Mouse (Mus musculus): ENCODE results near the gene Pnmal2.

Pnmal2 gene

DNA sequence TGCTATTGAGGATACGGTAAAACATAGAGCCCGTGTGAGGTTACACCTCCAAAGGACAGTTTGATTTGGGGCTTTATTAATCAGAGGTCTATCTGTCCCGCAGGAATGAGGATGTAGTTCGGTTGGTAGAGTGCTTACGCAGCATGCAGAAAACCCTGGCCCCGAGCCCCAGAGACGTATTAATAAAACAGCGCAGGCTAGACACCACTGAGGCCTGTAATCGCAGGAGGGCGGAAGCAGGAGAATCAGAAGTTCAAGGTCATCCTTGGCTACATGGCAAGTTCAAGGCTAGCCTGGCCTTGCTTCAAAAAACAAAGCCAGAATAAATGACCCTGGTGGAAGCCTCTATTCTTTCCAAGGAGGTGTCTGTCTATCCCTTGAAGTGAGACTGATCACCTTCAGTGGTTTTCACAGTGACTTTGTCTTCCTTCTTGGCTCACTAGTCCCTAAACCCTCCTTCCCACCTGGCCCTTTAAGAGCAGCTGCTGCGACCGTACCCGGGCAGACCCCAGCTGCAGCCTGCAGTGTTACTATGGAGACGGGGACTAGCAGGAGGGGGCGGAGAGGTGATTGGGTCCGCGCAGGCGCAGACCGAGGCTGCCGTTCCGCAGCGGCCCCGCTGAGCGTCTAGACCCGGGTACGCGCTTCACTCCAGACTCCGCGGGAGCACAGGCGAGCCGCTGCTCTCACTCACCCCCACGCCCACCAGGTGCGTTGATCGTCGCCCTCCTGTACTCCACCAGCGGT, at the start of gene Pnmal2:
TSS of gene Pnmal2 (plus strand) at position 622 of the 747 bp plus-strand sequence.
- in situ Hi-C loops (cut with MboI; ENCODE audit: unreplicated experiment in 2 of 2), result loop anchor here in 1 of 2 experiments (25.0 kb wide), 1 partner anchor 1943 kb away; no protein-coding TSS in a partner anchor

DNA sequence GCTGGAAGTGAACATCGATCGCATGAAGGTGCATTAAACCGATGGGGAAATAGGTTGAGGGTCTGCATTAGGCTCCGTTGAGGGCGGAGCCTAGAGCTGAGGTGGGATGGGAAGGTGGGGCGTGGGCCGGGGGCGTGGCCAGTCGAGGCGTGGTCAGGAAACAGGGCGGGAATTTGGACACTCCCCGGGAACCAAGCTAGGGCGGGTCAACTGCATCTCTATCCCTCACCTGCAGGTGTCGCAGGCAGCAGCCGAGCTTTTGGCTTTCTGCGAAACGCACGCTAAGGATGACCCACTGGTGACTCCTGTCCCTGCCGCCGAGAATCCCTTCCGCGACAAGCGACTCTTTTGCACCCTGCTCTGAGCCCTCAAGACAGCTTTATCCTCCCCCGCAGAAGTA, 49.5 kb upstream of the Pnmal2 start:
- in situ Hi-C loops (cut with MboI; ENCODE audit: unreplicated experiment in 2 of 2), result loop anchor here in 1 of 2 experiments (10.0 kb wide), 1 partner anchor 150 kb away; no protein-coding TSS in a partner anchor

DNA sequence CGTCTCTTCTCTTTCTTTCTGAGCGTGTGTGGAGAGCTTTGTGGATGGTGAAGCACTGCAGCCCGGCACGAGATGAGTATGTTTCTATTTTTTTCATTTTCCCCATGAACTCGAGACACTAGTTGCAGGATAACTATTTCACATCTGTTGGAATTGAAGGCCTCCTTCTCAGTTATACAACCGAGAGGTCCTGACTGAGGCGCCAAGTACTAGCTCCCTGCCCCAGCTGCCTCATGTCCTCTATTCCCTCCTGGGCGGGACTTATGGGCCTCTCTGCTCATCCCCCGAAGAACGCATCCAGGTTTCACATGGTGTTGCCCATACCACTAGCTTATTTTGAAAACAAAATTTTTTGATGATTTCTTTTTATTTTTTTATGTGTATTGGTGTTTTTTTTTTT, 49.0 kb upstream of the Pnmal2 start:
- in situ Hi-C loops (cut with MboI; ENCODE audit: unreplicated experiment in 2 of 2), result loop anchor here in 1 of 2 experiments (10.0 kb wide), 1 partner anchor 151 kb away; no protein-coding TSS in a partner anchor

DNA sequence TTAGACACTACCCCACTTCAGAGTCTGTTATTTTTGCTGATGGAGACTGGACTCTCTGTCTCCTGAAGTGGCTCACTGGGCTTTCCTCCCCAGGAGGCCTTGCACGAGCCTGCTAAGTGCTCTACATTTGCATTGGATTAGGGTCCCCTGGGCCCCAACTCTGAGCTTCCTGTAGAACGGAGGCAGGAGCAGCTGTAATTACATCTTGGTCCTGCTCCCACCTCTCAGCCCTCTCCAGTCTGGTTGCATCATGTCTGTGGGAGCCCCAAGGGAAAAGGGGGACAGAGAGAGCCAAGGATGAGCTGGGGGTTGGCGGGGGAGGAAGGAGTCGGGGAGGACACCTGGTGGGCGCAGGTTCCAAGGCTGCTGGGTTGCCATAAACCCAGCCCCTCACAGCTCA, 44.0 kb upstream of the Pnmal2 start:
- in situ Hi-C loops (cut with MboI; ENCODE audit: unreplicated experiment in 2 of 2), result loop anchor here in 1 of 2 experiments (10.0 kb wide), 1 partner anchor 276 kb away; no protein-coding TSS in a partner anchor

DNA sequence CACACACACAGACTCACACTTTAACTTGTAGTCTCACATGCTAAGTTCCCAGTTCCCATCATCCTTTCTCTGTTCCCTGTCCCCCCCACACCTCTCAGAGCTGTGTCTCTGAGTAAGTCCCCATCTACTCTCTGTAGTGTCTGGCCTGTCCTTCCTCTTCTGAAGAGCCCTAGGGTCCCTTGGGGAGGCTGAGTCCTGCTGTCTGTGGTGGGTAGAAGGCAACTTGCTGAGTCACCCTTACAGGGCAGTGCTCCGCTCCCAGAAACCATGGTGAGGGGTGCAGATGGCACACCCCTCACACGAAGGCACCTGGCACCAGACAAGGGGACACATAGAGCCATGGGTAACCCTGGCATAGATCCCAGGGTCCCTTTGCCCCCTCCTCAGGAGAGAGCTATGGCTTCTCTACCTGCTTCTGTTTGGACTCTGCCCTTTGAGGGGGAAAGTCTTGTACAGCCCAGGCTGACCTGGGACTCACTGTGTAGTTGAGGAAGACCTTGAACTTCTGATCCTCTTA, 41.0 kb upstream of the Pnmal2 start:
- in situ Hi-C loops (cut with MboI; ENCODE audit: unreplicated experiment in 2 of 2), result loop anchor here in 1 of 2 experiments (10.0 kb wide), 1 partner anchor 279 kb away; no protein-coding TSS in a partner anchor

DNA sequence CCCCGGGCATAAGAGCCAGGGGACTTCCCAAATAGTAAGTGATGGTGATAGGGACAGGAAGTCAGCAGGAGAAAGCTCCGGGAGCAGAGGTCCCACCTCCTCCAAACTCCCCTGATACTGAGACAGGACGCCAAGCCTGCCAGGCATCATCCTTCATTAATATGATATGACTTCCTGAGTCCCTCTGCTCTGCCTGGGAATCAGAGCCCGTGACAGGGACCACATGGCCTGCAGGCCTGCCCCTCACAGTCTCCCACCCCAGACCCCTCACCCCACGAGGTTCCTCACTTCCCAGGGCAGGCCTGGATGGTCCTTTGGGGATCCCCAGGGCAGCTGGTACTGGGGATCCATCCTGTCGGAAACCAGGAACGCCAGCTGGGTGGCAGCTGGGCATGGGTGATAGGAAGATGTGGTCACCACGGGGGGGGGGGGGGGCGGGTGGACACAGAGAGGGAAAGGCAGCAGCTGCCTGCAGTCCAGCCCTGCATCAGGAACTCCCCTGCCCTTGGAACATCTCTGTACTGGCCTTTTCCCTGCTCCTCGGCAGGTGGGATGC, 40.3 kb upstream of the Pnmal2 start:
- in situ Hi-C loops (cut with MboI; ENCODE audit: unreplicated experiment in 2 of 2), result loop anchor here in 1 of 2 experiments (10.0 kb wide), 1 partner anchor 279 kb away; no protein-coding TSS in a partner anchor

DNA sequence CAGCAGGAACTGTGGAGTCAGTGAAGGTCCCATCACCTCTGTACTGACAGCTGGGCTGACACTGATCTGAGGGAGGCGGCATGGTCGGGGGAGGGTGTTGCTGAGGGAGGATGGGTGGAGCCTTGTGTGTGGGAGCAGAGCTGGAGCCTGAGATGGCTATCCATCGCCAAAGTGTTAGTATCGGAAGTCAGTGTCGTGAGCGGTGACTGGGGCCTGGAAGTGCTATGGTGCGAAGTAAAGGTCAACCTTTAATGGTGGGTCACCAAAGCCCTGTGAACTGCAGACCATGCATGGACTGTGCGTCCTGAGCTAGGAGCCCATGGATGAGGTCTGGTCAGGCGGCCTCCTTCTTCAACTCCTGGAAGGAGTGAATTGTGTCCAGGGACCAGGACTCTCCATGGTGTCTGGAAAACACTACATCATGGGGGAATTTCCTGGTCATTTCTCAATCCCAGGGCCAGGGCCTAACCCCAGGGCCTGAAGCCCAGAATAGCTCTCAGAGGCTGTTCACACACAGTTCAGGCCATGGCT, 38.9 kb upstream of the Pnmal2 start:
- in situ Hi-C loops (cut with MboI; ENCODE audit: unreplicated experiment in 2 of 2), result loop anchor here in 1 of 2 experiments (5.0 to 10.0 kb wide), 2 partner anchors 78 to 281 kb away; no protein-coding TSS in a partner anchor

DNA sequence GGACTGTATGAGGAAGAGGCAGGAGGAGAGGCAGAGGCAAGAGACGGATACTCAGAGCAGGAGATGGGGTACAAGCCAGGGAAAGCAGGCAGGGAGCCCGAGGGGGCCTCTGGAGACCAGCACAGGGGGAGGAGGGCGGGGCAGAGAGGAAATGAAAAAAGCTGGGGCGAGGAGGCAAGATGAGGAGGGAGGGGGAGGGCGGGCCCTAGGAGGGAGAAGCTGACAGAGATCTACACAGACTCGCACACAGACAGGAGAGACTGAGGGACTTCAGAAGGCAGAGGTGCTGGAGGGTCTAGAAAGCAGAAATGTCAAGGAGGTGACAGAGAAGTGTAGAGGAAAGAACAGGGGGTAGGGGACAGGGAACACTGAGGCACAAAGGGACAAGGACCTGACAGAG, 38.2 kb upstream of the Pnmal2 start, which contains the start of gene Ptgir:
TSS of gene Ptgir (plus strand) at position 210 of the 400 bp plus-strand sequence.
- in situ Hi-C loops (cut with MboI; ENCODE audit: unreplicated experiment in 2 of 2), result loop anchor here in 1 of 2 experiments (5.0 to 10.0 kb wide), 2 partner anchors 79 to 281 kb away; no protein-coding TSS in a partner anchor

DNA sequence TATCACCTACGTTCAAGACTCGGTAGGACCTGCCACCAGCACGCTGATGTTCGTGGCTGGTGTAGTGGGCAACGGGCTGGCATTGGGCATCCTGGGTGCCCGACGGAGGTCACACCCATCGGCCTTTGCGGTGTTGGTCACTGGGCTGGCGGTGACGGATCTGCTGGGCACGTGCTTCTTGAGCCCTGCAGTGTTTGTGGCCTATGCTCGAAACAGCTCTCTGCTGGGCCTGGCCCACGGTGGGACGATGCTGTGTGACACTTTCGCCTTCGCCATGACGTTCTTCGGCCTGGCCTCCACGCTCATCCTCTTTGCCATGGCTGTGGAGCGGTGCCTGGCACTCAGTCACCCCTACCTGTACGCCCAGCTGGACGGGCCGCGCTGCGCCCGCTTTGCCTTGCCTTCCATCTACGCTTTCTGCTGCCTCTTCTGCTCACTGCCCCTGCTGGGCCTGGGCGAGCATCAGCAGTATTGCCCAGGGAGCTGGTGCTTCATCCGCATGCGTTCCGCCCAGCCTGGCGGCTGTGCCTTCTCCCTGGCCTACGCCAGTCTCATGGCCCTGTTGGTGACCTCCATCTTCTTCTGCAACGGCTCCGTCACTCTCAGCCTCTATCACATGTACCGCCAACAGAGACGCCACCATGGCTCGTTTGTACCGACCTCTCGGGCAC, 37.5 kb upstream of the Pnmal2 start:
- in situ Hi-C loops (cut with MboI; ENCODE audit: unreplicated experiment in 2 of 2), result loop anchor here in 1 of 2 experiments (5.0 to 10.0 kb wide), 2 partner anchors 80 to 282 kb away; no protein-coding TSS in a partner anchor

DNA sequence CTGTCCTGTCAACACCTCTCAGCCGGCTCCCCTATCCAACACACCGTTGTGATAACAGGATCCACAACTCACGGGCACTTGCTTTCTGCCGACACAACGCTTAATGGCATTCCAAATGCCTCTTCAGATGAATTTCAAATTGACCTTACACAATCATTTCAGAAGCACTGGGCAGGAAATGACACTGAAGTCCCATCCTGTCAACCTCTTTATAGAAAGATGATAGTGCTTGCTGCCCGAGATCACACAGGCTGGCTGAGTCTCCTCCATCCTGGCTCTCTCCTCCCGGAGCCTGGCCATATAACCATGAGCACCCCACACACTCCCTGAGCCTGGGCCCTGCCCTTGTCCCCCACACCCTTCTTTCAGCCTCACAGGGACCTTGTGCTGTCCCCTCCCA, 36.6 kb upstream of the Pnmal2 start:
- in situ Hi-C loops (cut with MboI; ENCODE audit: unreplicated experiment in 2 of 2), result loop anchor here in 1 of 2 experiments (5.0 to 10.0 kb wide), 2 partner anchors 81 to 283 kb away; no protein-coding TSS in a partner anchor

DNA sequence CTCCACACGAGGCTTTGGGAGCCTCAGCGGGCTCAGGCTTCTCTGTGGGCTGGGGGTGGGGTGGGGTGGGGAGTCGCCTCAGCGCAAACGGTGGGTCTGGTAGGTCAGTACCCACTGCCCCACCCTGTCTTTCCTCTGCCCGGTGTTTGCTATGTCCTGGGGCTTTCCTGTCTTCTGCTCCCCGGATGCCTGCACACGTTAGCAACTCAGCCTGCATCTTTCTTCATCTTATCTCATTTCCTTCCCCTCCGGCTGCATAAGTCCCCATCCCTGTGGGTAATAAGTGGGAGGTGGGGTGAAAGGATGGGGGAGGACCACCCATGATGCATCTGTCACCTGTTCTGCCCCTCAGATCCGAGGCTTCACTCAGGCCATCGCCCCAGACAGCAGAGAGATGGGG, 36.1 kb upstream of the Pnmal2 start:
- in situ Hi-C loops (cut with MboI; ENCODE audit: unreplicated experiment in 2 of 2), result loop anchor here in 1 of 2 experiments (5.0 to 10.0 kb wide), 2 partner anchors 81 to 284 kb away; no protein-coding TSS in a partner anchor

DNA sequence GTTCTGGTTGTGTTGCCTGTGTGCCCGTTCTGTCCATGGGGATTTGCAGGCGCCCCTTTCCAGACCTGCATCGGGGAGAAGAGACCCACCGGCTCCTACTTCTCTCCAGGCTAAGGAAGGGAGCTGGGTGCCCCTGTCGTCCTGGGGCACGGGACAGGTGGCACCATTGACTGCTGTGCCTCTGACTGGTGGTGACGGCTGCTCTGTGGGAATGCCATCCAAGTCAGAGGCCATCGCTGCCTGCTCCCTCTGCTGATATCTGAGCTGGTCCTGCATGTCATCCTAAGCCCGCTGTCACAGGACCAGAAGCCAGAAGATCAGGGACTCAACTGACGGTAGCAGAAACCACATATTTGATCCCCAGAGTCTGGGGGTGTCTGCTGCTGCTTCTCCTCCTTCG, 35.6 kb upstream of the Pnmal2 start:
- in situ Hi-C loops (cut with MboI; ENCODE audit: unreplicated experiment in 2 of 2), result loop anchor here in 1 of 2 experiments (5.0 to 10.0 kb wide), 2 partner anchors 82 to 284 kb away; no protein-coding TSS in a partner anchor

DNA sequence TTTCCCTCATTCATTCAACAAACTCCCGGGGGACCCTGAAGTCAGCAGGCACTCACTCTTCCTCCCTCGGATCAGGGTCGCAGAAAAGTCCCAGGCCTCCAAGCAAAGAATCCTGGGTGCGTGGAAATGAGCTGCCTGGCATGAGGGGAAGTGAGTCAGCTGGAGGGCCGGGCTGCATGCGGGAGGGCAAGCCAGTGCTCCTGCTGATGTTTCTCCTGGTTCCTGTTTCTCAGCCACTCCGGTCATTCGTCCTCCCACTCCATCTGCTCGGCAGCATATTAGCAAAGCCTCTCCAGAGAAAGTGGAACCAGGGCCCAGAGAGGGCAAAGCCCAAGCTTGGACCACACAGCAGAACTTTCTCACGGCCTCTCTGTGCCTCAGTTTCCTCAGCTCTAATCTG, 34.6 kb upstream of the Pnmal2 start:
- in situ Hi-C loops (cut with MboI; ENCODE audit: unreplicated experiment in 2 of 2), result loop anchor here (5.0 to 10.0 kb wide), 3 partner anchors 83 to 285 kb away; no protein-coding TSS in a partner anchor

DNA sequence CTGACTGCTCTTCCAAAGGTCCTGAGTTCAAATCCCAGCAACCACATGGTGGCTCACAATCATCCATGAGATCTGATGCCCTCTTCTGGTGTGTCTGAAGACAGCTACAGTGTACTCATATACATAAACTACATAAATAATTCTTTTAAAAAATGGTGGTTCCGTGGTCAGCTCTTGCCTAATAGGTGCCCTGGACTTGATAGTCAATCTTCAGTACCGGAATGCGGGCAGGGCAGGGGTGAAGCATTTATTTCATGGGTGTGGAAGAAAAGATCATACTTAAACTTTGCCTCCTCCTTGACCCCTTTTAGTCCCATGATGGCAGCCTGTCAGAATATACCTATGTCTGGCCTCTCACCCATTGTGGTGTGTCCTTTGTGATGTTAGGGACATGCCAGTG, 32.6 kb upstream of the Pnmal2 start:
- in situ Hi-C loops (cut with MboI; ENCODE audit: unreplicated experiment in 2 of 2), result loop anchor here in 1 of 2 experiments (5.0 kb wide), 1 partner anchor 275 kb away; no protein-coding TSS in a partner anchor

DNA sequence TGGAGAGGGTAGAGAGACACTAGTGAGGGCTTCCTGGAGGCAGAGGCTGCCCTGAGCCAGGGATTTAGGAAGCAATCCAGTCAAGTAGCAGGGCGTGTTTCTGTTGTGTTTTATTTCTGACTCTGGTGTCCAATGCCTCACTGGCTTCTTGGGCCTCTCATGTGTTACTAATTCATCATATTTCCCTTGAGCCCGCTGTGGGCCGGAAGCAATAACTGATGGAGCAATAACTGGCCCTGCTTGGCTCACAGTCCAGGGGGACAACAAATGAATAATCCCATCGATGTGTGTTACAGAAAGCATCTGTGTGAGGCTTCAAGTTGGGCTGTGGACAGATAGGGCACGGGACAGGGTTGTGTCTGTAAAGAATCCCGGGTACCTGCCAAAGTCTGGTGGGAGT, 32.1 kb upstream of the Pnmal2 start:
- in situ Hi-C loops (cut with MboI; ENCODE audit: unreplicated experiment in 2 of 2), result loop anchor here in 1 of 2 experiments (5.0 kb wide), 1 partner anchor 275 kb away; no protein-coding TSS in a partner anchor

DNA sequence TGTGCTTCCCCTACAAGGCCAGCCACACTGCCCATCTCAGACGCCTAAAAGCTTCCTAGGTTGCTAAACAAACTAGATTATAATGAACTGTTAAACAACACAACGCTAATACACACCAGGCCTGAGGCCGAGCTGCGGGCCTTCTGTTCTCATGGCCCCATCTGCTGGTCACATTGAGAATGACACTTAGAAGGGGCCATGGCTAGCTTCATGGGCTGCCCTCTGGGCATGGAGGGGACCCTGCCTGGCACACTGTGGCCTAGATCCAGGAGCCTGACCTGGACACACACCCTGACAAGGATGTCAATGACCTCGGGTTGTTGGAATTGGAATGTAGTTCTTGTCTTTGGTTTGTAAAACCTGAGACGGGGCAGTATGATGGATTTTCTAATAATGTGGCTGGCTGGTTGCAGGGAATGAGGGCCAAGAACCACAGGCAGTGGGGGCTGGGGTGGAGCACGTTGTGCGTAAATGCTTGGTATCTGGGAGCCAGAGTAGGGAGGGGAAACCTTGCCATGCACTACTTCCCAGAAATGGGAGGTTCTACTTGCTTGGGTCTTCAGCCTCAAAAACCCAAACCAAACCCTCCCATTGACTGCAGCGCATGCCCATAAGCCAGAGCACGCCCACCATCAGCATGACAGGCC, 30.6 kb upstream of the Pnmal2 start:
- in situ Hi-C loops (cut with MboI; ENCODE audit: unreplicated experiment in 2 of 2), result loop anchor here in 1 of 2 experiments (5.0 kb wide), 1 partner anchor 277 kb away; no protein-coding TSS in a partner anchor

DNA sequence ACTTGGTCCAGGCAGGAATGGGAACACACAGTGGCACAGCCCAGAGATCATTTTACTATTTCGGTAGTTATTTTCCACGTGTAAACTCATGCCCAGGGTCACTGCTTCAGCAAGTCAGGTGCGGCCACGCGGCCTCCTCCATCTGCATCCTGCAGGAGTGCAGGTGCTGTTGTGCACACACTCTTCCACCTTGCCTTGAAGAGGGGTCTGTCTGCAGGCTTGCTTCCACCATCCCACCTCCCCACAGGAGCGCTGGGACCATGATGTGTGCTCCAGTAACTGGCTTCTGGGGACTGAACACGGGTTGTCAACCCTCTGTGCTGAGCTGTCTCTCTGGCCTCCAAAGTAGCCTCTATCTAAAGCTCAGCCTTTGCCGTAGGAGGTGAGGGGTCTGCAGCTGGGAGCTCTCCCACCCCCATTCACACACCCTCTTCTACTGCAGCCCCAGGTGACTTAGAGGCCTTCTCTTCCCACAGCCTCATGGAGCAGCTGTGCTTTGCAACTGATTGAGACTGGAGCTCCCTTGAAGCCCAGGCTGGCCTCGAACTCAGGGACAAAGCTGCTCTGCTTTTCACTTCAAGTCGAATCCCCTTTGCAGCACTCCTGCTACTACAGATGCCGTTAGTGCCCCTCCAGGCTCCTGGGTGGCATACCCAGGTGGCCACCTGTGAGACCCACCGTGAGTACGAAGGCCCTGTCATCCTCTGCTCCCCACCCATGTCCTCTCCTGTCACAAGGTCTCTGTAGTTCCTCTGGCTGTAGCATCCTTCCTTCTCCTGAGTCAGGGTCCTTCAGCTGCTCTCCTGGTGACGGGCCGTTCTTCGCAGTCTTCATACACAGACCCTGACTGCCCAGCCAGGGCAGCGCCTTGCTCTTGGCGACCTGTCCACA, 29.8 kb upstream of the Pnmal2 start:
- in situ Hi-C loops (cut with MboI; ENCODE audit: unreplicated experiment in 2 of 2), result loop anchor here in 1 of 2 experiments (5.0 kb wide), 1 partner anchor 277 kb away; no protein-coding TSS in a partner anchor
